Mouse (Mus musculus): ENCODE measurements around the gene Ltbp1. TPM values are rescaled to one million over a fixed set of nuclear protein-coding genes. Genes with fewer than 3 reads are reported as not detected.

The Ltbp1 gene
- total RNA-seq (2021), result 10 to 100 TPM; 38.5 to 43.3 TPM
- long read RNA-seq, experiment 1, full-length matches to known transcripts, result 3 of 14 reads
- long read RNA-seq, experiment 1, partial matches to known transcripts, result 7 of 14 reads
- long read RNA-seq, experiment 1, other reads (novel, unspliced or antisense), result 4 of 14 reads
- long read RNA-seq, experiment 2, full-length matches to known transcripts, result 1 of 7 reads
- long read RNA-seq, experiment 2, partial matches to known transcripts, result 3 of 7 reads
- long read RNA-seq, experiment 2, other reads (novel, unspliced or antisense), result 3 of 7 reads

DNA sequence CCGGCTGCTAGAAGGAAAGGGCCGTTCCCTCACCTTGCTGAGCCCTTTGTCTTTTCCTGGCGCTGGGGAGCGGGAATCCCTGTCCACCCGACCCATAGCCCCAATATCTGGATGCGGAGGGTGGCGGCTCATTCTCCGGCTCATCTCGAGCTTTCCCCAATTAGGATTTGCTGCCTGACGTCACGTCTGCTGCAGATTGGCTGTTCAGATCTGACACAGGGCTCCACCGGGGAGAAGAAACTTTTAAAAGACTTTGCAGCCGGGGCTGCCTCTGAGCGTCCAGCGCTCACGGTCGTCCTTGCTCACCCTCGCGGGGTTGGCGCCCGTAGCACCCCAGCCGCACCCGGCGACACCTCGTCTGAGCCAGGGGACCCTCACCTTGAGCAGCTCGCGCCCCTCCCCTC, at the start of gene Ltbp1:
Gene Ltbp1, plus strand, starts transcription at position 288 of the 404 bp plus-strand sequence.
- DNase-seq, result peak; percentile 84 to 86

DNA sequence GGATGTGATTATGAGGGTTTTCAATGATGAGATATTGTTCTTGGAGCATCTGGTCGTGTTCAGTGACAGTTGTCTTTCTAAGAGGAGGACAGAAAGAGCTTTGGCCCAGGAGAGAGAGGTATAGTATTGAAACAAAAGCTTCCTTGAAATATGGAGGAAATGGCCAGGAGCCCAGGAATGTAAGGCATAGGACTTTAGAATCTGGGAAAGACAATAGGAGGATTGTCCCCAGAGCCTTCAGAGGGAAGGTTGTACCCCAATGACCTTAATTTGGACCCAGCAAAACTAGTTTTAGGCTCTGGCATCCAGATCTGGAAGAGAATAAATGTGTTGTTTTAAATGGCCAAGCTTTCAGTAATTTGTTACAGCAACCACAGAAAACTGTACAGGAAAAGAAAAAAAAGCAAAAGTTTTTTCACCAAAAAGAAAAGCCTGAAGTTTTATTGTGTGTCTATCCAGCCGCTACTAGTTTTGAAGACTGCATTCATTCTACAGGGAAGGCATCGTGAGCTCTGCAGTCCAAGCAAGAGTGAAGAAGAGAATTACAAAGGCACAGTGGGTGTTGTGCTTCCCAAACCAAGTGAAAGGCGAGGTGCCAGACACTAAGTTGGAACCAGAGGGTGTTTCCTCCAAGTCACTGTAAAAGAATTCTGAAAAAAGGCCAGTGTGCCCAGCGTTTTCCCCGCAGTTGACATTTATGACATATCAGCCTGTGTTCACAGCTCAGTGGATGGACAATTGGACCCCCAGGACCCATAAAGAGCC, 45.7 kb upstream of the Ltbp1 start:
- no peak for DNase-seq

DNA sequence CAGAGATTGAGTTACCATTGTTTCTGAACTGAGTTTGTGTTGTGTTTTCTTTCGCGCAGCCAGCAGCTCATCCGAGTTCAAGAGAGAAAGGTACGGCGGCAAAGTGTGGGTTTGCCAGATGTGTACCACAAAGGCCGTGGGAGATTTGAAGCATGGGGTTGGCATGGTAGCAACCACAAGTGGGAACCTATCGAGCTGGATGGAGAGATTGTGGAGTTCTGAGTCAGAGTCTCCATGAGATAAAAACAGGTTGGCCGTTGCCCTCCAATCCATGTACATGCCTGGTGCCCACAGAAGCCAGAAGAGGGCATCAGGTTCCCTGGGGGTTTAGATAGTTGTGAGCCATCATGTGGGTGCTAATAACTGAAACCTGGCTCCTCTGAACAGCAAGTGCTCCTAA, 42.1 kb upstream of the Ltbp1 start:
- DNase-seq, result no peak

GRCm38 (mm10) chr17:74963861-74964260, 41.5 kb upstream of the Ltbp1 start:
- DNase-seq, result no peak

GRCm38 (mm10) chr17:74967298-74967848, 38.0 kb upstream of the Ltbp1 start:
- DNase-seq, result no peak

GRCm38 (mm10) chr17:74968152-74968712, 37.1 kb upstream of the Ltbp1 start:
- DNase-seq, result no peak

DNA sequence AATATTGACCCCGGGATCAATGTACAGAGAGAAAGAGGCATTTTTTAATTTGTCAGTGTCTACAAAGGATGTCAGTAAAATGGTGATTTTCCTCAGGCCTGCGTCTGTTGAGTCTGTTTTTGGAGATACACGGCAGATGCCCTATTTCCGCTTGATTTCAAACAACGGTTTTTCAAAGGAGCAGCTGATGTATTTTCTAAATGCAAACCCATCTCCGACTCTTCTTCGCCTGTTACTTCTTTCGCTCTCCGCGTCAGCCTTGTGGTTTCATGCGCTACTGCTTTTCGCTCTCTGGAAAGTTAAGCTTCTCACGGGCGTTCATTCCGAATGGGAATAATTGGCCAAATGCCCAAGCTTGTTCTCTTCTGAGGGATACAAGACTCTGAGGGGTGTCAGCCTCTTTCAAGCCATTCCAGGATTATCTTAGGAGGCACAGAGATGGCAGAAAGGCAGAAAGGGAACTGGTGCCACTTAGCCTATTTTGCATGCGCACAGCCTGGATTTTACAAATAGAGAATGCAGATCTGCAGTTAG, 36.6 kb upstream of the Ltbp1 start:
- DNase-seq, result no peak

- no peak for DNase-seq
Observed at GRCm38 (mm10) chr17:74975192-74975591, 30.2 kb upstream of the Ltbp1 start.

GRCm38 (mm10) chr17:74976167-74976985, 29.0 kb upstream of the Ltbp1 start:
- no peak for DNase-seq

DNA sequence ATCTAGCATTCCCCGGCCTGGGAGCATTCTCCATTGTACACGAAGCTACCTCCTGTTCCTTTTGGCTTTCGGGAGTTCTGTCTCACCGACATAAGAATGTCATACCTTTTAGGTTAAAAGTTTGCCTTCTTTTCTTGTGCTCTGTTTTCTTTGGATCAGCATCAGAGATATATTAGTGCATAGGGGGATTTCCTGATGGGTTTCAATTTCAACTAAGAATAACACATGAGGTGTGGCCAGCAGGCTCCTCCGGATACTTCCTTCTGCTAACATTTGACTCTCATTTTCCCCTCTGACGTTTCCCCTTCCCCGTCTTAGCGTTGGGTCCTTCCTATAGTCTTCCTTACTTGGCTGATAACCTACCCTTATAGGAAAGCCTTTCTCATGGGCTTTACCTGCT, 25.6 kb upstream of the Ltbp1 start:
- no peak for DNase-seq

- no peak for DNase-seq
Observed at GRCm38 (mm10) chr17:74981703-74982102, 23.7 kb upstream of the Ltbp1 start.

DNA sequence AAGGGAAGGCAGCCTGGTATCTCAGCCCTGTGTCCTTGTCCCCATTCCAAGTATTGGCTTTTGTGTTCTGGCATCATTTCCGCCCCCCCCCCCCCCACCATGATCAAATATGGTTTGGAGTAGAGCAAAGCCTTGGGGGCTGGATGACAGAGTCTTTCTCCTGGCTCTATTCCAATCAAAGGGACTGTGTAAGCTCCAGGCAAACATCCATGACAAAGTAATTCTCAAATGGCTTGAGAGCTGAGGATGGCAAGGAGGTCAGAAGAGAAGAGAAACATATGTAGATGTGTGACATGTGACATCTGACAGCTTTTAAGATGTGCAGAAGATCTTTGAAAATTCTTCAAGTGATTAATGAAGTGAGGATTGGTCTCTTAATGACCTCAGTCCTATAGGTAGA, 22.5 kb upstream of the Ltbp1 start:
- no peak for DNase-seq

- no peak for DNase-seq
Observed at GRCm38 (mm10) chr17:74984071-74984470, 21.3 kb upstream of the Ltbp1 start.

DNA sequence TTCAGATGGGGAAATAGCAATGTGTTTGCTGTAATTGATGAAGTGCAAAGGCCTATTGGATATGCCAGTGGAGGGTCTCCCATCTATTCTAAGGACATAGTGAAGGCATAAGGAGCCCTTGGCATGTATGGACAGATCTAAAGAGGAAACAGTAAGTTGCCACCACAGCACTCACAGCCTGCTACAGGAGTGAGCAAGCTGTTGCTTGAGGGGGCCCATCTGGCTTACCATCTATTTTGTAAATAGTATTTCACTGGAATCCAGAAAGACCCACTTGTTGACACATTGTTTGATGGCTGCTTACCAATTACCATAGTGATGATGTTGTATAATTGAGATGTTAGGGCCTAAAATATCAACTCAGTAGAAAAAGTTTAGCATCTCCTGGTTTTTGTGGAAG, 20.7 kb upstream of the Ltbp1 start:
- no peak for DNase-seq

DNA sequence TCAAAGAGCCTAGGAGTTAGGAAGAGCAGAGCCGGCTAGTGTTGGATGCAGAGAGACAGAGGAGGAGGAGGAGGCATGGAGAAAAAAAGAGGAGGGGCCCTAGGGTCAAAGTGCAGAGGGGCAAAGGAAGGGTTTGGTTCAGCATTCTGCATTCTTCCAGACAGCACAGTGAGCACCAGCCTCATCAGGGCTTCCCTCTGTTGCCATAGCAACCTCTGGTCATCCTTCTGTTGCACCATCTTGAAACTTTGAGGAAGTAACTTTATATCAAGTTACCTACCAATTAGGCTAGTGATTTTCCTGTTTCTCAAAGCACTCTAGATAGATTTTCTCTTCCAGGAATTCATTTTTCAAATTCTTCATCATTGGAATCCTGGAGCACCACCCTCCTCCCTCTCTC, 18.3 kb upstream of the Ltbp1 start:
- DNase-seq, result no peak

DNA sequence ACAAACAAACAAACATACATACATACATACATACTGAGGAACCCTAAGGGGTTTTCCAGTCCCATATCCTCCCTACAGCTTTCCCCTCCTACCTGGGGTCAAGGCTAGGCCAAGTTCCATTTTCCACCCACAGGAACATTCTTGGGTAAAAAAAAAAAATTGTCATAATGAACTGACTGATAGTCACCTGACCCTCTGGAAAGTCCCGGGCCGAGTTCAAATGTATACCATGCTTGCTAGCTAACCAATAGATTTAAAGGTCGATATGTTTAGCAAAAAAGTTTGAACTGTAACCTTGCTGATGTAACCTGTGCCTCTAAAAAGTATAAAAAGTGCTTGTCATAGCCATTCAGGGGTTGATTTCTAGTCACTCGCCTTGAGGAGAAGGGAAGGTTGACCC, 15.7 kb upstream of the Ltbp1 start:
- no peak for DNase-seq

- DNase-seq, result no peak
Observed at GRCm38 (mm10) chr17:74990561-74990960, 14.8 kb upstream of the Ltbp1 start.

- peak; percentile 12 to 41 for DNase-seq
Observed at GRCm38 (mm10) chr17:74993726-74994581, 11.4 kb upstream of the Ltbp1 start.

- peak; percentile 37 to 49 for DNase-seq
Observed at GRCm38 (mm10) chr17:74994582-74994893, 10.8 kb upstream of the Ltbp1 start.

- no peak for DNase-seq
Observed at GRCm38 (mm10) chr17:74995266-74995665, 10.1 kb upstream of the Ltbp1 start.

DNA sequence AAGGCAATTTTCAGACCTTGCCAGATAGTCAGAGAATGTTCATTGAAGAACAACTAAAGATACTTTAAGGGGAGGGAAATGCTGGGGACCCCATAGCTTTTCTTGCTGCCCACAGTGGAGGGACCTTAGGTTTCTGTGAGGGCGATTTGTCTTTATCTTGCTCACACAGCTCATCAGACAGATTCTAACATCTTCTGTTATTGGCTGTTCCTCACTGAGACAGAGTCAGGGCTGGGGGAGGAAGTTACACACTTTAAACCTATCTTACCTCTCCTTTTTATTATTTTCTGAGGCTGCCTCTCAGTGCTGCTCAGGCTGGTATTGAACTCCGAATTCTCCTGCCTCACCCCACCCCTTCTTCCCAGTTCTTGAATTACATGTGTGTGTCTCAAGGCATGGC, 5.3 kb upstream of the Ltbp1 start:
- DNase-seq, result no peak

All from heart, adult 18-20 months (tissue).